Mouse (Mus musculus): ENCODE measurements around the gene Pla2g7.

Gene Pla2g7

GRCm38 (mm10) chr17:43580456-43580855 lies 12.6 kb downstream of the Pla2g7 start:
- in situ Hi-C loops (cut with MboI; ENCODE audit: low sequenced_read_pairs), result no loop called here

GRCm38 (mm10) chr17:43581012-43581467 lies 13.1 kb downstream of the Pla2g7 start:
- in situ Hi-C loops (cut with MboI; ENCODE audit: low sequenced_read_pairs), result no loop called here

- in situ Hi-C loops (cut with MboI; ENCODE audit: low sequenced_read_pairs), result no loop called here
These were observed 16.9 kb downstream of the Pla2g7 start for GRCm38 (mm10) chr17:43584771-43585170.

- in situ Hi-C loops (cut with MboI; ENCODE audit: low sequenced_read_pairs), result no loop called here
These were observed 19.4 kb downstream of the Pla2g7 start for GRCm38 (mm10) chr17:43587278-43587677.

GRCm38 (mm10) chr17:43589750-43590149 lies 21.9 kb downstream of the Pla2g7 start:
- in situ Hi-C loops (cut with MboI; ENCODE audit: low sequenced_read_pairs), result no loop called here

- in situ Hi-C loops (cut with MboI; ENCODE audit: low sequenced_read_pairs), result no loop called here
These were observed 22.6 kb downstream of the Pla2g7 start for GRCm38 (mm10) chr17:43590531-43590930.

- in situ Hi-C loops (cut with MboI; ENCODE audit: low sequenced_read_pairs), result no loop called here
These were observed 24.7 kb downstream of the Pla2g7 start for GRCm38 (mm10) chr17:43592296-43593291.

GRCm38 (mm10) chr17:43597742-43598141 lies 29.8 kb downstream of the Pla2g7 start:
- in situ Hi-C loops (cut with MboI; ENCODE audit: low sequenced_read_pairs), result no loop called here

- in situ Hi-C loops (cut with MboI; ENCODE audit: low sequenced_read_pairs), result no loop called here
These were observed 30.8 kb downstream of the Pla2g7 start for GRCm38 (mm10) chr17:43598706-43599105.

GRCm38 (mm10) chr17:43606704-43607103 lies 38.8 kb downstream of the Pla2g7 start:
- in situ Hi-C loops (cut with MboI; ENCODE audit: low sequenced_read_pairs), result no loop called here

GRCm38 (mm10) chr17:43611586-43611985 lies 43.7 kb downstream of the Pla2g7 start:
- in situ Hi-C loops (cut with MboI; ENCODE audit: low sequenced_read_pairs), result no loop called here

- in situ Hi-C loops (cut with MboI; ENCODE audit: low sequenced_read_pairs), result no loop called here
These were observed 44.3 kb downstream of the Pla2g7 start for GRCm38 (mm10) chr17:43612221-43612620.

- in situ Hi-C loops (cut with MboI; ENCODE audit: low sequenced_read_pairs), result no loop called here
These were observed 51.3 kb downstream of the Pla2g7 start for GRCm38 (mm10) chr17:43619156-43619555.

GRCm38 (mm10) chr17:43622076-43622475 lies 54.2 kb downstream of the Pla2g7 start:
- in situ Hi-C loops (cut with MboI; ENCODE audit: low sequenced_read_pairs), result no loop called here

GRCm38 (mm10) chr17:43628246-43628645 lies 60.3 kb downstream of the Pla2g7 start:
- in situ Hi-C loops (cut with MboI; ENCODE audit: low sequenced_read_pairs), result no loop called here

- in situ Hi-C loops (cut with MboI; ENCODE audit: low sequenced_read_pairs), result no loop called here
These were observed 61.2 kb downstream of the Pla2g7 start for GRCm38 (mm10) chr17:43629026-43629495.

- in situ Hi-C loops (cut with MboI; ENCODE audit: low sequenced_read_pairs), result no loop called here
These were observed 61.9 kb downstream of the Pla2g7 start, which contains the start of gene Tdrd6 for GRCm38 (mm10) chr17:43629496-43630426. TSS of gene Tdrd6 (minus strand) at chr17:43630299.

GRCm38 (mm10) chr17:43630427-43630760 lies 62.5 kb downstream of the Pla2g7 start:
- in situ Hi-C loops (cut with MboI; ENCODE audit: low sequenced_read_pairs), result no loop called here

- in situ Hi-C loops (cut with MboI; ENCODE audit: low sequenced_read_pairs), result no loop called here
These were observed 69.2 kb downstream of the Pla2g7 start for GRCm38 (mm10) chr17:43637146-43637545.

GRCm38 (mm10) chr17:43640825-43641224 lies 72.9 kb downstream of the Pla2g7 start:
- in situ Hi-C loops (cut with MboI; ENCODE audit: low sequenced_read_pairs), result no loop called here

GRCm38 (mm10) chr17:43643191-43643590 lies 75.3 kb downstream of the Pla2g7 start:
- in situ Hi-C loops (cut with MboI; ENCODE audit: low sequenced_read_pairs), result no loop called here

Measured in CH12F3 (cell line).